Mouse (Mus musculus): Measurements from ENCODE around the gene Gm20388.

GRCm38 (mm10) chr8:120336909-120337555, 426.4 kb downstream of the Gm20388 start:
- TF ChIP-seq POLR2A (IDR thresholded peaks at IDR 0.05; ENCODE audit: extremely low read depth, insufficient read depth, low read length), result no peak
- no peak for TF ChIP-seq CTCF (IDR thresholded peaks at IDR 0.05; ENCODE audit: extremely low read depth, insufficient read depth, low read length)

Data from cortical plate, adult 2 months (tissue).